Mouse (Mus musculus) layer of hippocampus, postnatal 10 days (tissue): Measurements from ENCODE around the gene Anks6. TPM values are rescaled to one million over a fixed set of nuclear protein-coding genes. Genes with fewer than 3 reads are reported as not detected.
A peak's percentile ranks its signal among the peaks of the same experiment; 100 is the strongest.

Experiments
- DNase-seq, 2 experiments: peaks; one replicate each; pipeline ENCODE4 v3.0.0; 2021; ENCODE audit warnings: low spot score in 2 of 2
- total RNA-seq, 2 experiments: library from RNA; stranded (reverse); gene quantifications; 2 replicates each; pipeline ENCODE4 v1.2.3; 2021

Gene Anks6
- total RNA-seq, 2 experiments from 2014 or later: 21.6 to 25.5 TPM

- peak; percentile 69 to 80 for DNase-seq
These were observed 65.9 kb downstream of the Anks6 start, which contains the start of gene Gabbr2 for GRCm38 (mm10) chr4:46991016-46991958. Gene Gabbr2, minus strand, starts transcription at chr4:46991873.

GRCm38 (mm10) chr4:46990281-46991015 lies 66.8 kb downstream of the Anks6 start:
- DNase-seq: peak; percentile 48 to 58

- peak; percentile 80 to 85 for DNase-seq
These were observed 67.4 kb downstream of the Anks6 start for GRCm38 (mm10) chr4:46989842-46990241.

GRCm38 (mm10) chr4:46988824-46989223 lies 68.4 kb downstream of the Anks6 start:
- no peak for DNase-seq

GRCm38 (mm10) chr4:46988257-46988656 lies 69.0 kb downstream of the Anks6 start:
- DNase-seq: no peak

- no peak for DNase-seq
These were observed 69.4 kb downstream of the Anks6 start for GRCm38 (mm10) chr4:46987809-46988208.

- no peak for DNase-seq
These were observed 71.2 kb downstream of the Anks6 start for GRCm38 (mm10) chr4:46986054-46986453.

- DNase-seq: no peak
These were observed 74.3 kb downstream of the Anks6 start for GRCm38 (mm10) chr4:46982912-46983311.

- DNase-seq: no peak
These were observed 75.1 kb downstream of the Anks6 start for GRCm38 (mm10) chr4:46982094-46982493.

GRCm38 (mm10) chr4:46978371-46978770 lies 78.9 kb downstream of the Anks6 start:
- DNase-seq: no peak

- DNase-seq: no peak
These were observed 80.1 kb downstream of the Anks6 start for GRCm38 (mm10) chr4:46977161-46977560.

GRCm38 (mm10) chr4:46976671-46977071 lies 80.6 kb downstream of the Anks6 start:
- DNase-seq: peak; percentile 66 to 69

- DNase-seq: no peak
These were observed 83.9 kb downstream of the Anks6 start for GRCm38 (mm10) chr4:46973322-46973721.

GRCm38 (mm10) chr4:46967981-46968380 lies 89.2 kb downstream of the Anks6 start:
- DNase-seq: no peak

- DNase-seq: no peak
These were observed 90.7 kb downstream of the Anks6 start for GRCm38 (mm10) chr4:46966551-46966950.

Other genes with a start within 250 kb of the Anks6 start
- 100 to 1,000 TPM; 184 to 203 TPM for gene Gabbr2, start 65.6 kb downstream of the Anks6 start, total RNA-seq
- 1 to 10 TPM in 1 of 2 experiments, under 1 TPM in 1; 0.60 to 1.0 TPM for gene Galnt12, start 34.5 kb upstream of the Anks6 start, total RNA-seq
- gene Col15a1, start 150.7 kb upstream of the Anks6 start, total RNA-seq: 10 to 100 TPM; 16.0 TPM